In the genomic region with DNA sequence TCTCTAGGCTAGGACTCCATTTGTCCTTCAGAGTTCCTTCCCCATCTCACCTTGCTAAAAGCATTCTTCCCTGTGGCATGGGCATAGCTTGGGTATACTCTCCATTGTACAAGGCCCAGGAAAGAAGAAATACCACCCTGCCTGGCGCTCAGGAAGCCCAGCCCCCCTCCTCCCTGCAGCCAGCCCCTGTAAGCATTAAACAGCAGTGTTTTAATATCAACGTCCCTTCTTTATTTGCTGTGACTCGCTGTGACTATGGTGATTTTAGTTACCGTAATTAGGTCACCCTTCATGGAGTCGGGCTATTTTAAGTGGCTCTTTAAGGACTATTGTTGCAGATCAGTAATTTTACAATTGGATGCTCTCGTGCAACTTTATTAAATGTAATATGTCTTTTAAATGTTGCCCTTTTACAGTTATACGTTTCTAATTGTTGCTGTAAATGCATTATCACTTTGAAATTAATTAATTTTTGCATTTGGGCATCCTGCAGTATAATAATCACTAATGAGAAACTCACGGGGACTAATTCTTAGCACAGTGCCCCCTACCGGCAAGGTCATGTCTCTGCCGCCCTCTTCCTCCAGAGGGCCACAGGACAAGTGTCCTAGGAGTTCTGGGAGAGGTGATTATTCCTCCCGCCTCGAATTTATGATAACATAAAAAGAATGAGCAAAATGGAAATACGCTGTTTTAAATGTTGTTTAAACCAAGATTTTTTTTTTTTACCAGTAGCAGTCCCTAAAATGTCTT, we compare ENCODE assay signal across 10 mouse cellular contexts.
DNase-seq lines count a peak whose midpoint lies in the region; ATAC-seq and TF ChIP-seq lines count a peak whose summit lies in the region.
"Had no signal": no experiment of that assay in that cellular context is flagged by ENCODE, and none has a peak within 500 bp of the region (broad histone marks: within the 10 kb centered on the region; RNA-seq: fewer than 3 reads in every experiment).

No protein-coding gene starts in this region.

- no peak for DNase-seq in heart, postnatal 0 days (ENCODE audit: low spot score)
- DNase-seq in testis, postnatal 10 days (ENCODE audit: low spot score), result peak; percentile 68
- no peak for DNase-seq in testis, postnatal 14 days (ENCODE audit: low spot score)
- peak; percentile 37 to 44 for DNase-seq in cerebellum, postnatal 36 days
- peak; percentile 9 for DNase-seq in thymus, postnatal 25 days
- DNase-seq in midbrain, embryonic 10.5 days (ENCODE audit: low spot score), result no peak
- no peak for DNase-seq in gastrocnemius, postnatal 36 days

- TF ChIP-seq EP300 in heart, postnatal 0 days (IDR thresholded peaks at IDR 0.05; ENCODE audit: low read depth), result no peak

- intact Hi-C loops in gastrocnemius, postnatal 36 days (cut with DNase I), result no loop called here

- no peaks in the 10 kb centered on the region for H3K27me3 ChIP-seq in heart, postnatal 0 days (ENCODE audit: control insufficient read depth, insufficient read depth, low read length)
- no peaks in the 10 kb centered on the region for H3K27me3 ChIP-seq in heart, embryonic 12.5 days (replicated peaks)
- H3K27me3 ChIP-seq in midbrain, embryonic 10.5 days (ENCODE audit: low read depth, poor library complexity, severe bottlenecking), result no peaks in the 10 kb centered on the region
- H3K27me3 ChIP-seq: heart, embryonic 15.5 days; megakaryocyte, embryonic 14.5 days had no signal

- no peaks in the 10 kb centered on the region for H3K4me1 ChIP-seq in heart, postnatal 0 days (ENCODE audit: control insufficient read depth, insufficient read depth)
- no peaks in the 10 kb centered on the region for H3K4me1 ChIP-seq in heart, embryonic 12.5 days (replicated peaks)
- H3K4me1 ChIP-seq in midbrain, embryonic 10.5 days, result no peaks in the 10 kb centered on the region
- H3K4me1 ChIP-seq: heart, embryonic 15.5 days; megakaryocyte, embryonic 14.5 days had no signal

- no peak overlapping the region for H3K9ac ChIP-seq in heart, postnatal 0 days (replicated peaks; ENCODE audit: low read depth, low read length)
- H3K9ac ChIP-seq in heart, embryonic 12.5 days, result no peak overlapping the region
- H3K9ac ChIP-seq: heart, embryonic 15.5 days had no signal

- peak; percentile 39 for TF ChIP-seq CTCF in heart, postnatal 0 days (IDR thresholded peaks at IDR 0.05; ENCODE audit: low read depth)

- H3K4me3 ChIP-seq in heart, postnatal 0 days (ENCODE audit: low read depth, low read length), result no peak overlapping the region
- H3K4me3 ChIP-seq in heart, embryonic 12.5 days, result no peak overlapping the region
- H3K4me3 ChIP-seq in midbrain, embryonic 10.5 days, result no peak overlapping the region
- H3K4me3 ChIP-seq: heart, embryonic 15.5 days; megakaryocyte, embryonic 14.5 days had no signal

- WGBS in heart, postnatal 0 days, result 60% methylated on average over 13 of the region's 13 CpGs
- WGBS in heart, embryonic 12.5 days, result 61% methylated on average over 13 of the region's 13 CpGs
- 68% methylated on average over 13 of the region's 13 CpGs for WGBS in midbrain, embryonic 10.5 days

- no peak overlapping the region for H3K27ac ChIP-seq in heart, postnatal 0 days (ENCODE audit: low read depth)
- no peak overlapping the region for H3K27ac ChIP-seq in heart, embryonic 12.5 days (ENCODE audit: poor library complexity, severe bottlenecking)
- no peak overlapping the region for H3K27ac ChIP-seq in midbrain, embryonic 10.5 days (replicated peaks)
- H3K27ac ChIP-seq: heart, embryonic 15.5 days had no signal

- ATAC-seq in heart, postnatal 0 days (ENCODE audit: insufficient read depth, low read depth), result no peak
- no peak for ATAC-seq in heart, embryonic 12.5 days (ENCODE audit: insufficient number of reproducible peaks, low FRiP score)

- H3K4me2 ChIP-seq in heart, postnatal 0 days (ENCODE audit: low read depth, low read length), result no peak overlapping the region
- H3K4me2 ChIP-seq in heart, embryonic 12.5 days, result no peak overlapping the region
- H3K4me2 ChIP-seq: heart, embryonic 15.5 days had no signal

- H3K36me3 ChIP-seq in heart, postnatal 0 days (replicated peaks; ENCODE audit: control insufficient read depth, insufficient read depth, low read length), result 0 out of 2 replicates have a peak, but pooled peaks cover 4% of the 10 kb centered on the region
- H3K36me3 ChIP-seq in heart, embryonic 12.5 days, result no peaks in the 10 kb centered on the region
- peaks cover 4% of the 10 kb centered on the region; the same call in 1 of the 2 replicates for H3K36me3 ChIP-seq in midbrain, embryonic 10.5 days
- H3K36me3 ChIP-seq: heart, embryonic 15.5 days had no signal

- no peaks in the 10 kb centered on the region for H3K9me3 ChIP-seq in heart, postnatal 0 days (replicated peaks; ENCODE audit: control insufficient read depth, low read length)
- no peaks in the 10 kb centered on the region for H3K9me3 ChIP-seq in heart, embryonic 12.5 days (replicated peaks)
- H3K9me3 ChIP-seq in midbrain, embryonic 10.5 days (replicated peaks), result no peaks in the 10 kb centered on the region
- H3K9me3 ChIP-seq: heart, embryonic 15.5 days had no signal

Comparison
In these comparisons a context has a peak if more than half of its experiments do, and no peak if none do; other contexts are left out.
1. DNase-seq: peak in testis, postnatal 10 days (single experiment), cerebellum, postnatal 36 days (2 of 2) and thymus, postnatal 25 days (single experiment); none in heart, postnatal 0 days (single experiment), testis, postnatal 14 days (single experiment), midbrain, embryonic 10.5 days (single experiment) and gastrocnemius, postnatal 36 days (0 of 2).